Mouse (Mus musculus) yolk sac, embryonic 10.5 days (tissue): ENCODE measurements around the gene Rhag.

Experiments used
- DNase-seq: peaks from one replicate; pipeline ENCODE4 v3.0.0-alpha.2; 2017; ENCODE audit warnings: low spot score

The Rhag gene

DNA sequence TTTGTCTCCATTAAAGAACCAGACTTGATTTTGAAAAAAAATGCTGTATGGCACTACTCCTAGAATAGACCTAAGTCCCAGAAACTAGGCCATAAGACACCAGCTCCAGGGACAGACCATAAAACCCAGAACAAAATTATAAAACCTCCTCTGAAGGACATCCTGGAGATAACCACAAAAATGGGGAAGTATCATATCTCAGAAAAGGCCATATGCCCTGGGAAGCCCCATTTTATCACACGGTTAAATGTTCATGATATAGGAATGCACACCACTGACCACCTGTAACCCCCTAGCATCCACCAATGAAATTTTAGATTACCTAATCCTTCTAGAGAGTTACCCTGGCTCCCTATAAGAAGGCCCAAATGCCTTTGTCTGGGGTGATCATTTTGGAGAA lies 64.6 kb downstream of the Rhag start:
- DNase-seq, result no peak

DNA sequence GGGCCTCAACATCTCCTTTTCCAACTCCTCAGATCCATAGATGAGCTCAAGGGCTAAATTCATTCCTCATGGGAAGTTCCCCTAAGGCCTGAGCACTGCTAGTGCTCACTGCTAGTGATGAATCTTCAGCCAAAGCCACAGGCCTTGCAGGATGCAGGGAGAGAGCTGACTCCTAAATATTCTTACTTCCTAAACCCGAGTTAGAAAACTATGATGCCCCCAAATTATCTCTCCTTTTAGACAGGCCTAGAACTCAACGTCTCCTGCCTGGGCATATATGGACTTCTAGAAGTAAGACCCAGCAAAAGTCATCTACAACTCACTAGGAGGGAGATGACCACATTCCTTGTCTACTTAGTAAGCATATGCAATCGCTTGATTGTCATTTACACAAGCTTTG lies 66.8 kb downstream of the Rhag start:
- no peak for DNase-seq

DNA sequence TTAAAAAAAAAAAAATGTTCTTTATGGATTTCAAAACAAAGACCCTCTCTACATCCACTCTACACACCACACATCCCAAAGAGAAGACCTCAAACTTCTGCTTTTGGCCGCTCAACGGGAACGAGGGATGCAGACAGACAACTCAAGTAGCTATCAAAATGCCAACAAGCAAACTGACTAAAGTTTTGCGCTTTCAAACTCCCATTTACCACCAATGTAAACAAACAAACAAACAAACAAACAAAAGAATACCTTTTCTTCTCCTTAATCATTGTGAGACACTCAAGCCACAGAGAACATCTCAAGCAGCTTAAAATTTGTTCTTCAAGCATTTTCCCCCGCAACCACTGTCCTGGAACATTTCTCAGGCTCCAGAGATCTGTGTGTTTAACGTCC lies 68.6 kb downstream of the Rhag start:
- DNase-seq, result no peak

DNA sequence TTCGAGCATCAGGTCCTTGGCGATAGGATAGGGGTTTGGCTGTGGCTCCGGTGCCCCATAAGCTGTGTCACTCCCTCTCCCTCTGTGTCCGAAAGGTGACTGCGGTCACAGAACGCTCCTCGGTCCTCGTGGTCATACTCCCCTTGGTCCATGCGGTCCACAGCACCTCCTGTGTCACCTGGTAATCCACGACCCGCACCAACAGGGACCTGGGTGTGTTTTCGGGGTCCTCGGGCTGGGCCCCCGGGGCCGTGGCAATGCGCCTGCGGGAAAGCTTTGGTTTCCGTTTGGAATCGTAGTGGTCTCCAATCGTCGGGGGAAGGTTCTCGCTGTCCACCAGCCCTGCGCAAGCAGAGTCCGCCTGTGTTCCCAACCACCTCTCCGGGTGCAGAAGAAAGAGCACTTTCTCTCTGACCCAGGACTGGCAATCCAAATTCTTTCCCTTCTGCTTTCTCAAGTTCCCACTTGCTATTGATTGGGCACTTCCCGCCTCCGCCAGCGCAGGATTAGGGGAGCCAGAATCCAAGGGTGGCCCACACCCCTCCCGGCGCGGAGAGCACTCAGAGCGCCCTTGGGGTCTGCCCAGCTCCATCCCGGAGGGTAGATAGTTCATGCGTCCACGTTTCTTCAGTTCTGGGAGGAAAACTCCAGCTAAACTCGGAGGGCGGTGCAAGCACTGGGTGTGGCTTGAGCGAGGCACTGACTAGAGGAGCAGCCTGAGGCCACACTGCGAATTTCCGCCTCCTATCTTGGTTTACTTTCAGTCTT lies 69.2 kb downstream of the Rhag start, which contains the start of gene 9130008F23Rik:
Gene 9130008F23Rik (minus strand): TSS at position 636 of the 768 bp plus-strand sequence.
- peak; percentile 67 for DNase-seq

DNA sequence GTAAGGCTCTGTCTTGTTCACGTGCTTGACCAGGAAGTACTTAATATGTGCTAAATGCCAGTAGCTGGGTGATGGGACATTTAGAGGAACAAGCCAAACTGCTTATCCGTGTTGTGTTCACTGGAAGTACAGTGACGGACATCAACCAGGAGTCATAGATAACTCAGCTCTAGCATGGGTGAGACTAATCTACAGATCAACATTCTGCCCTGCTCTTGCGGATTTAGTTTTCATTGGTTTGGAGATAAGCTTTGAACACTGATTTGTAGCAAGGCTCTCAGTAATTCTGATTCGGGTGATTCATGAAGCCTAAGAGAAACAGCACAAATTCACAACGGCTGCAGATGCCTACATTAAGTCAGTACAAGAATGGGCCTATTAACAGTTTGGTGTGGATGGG lies 71.2 kb downstream of the Rhag start:
- no peak for DNase-seq

DNA sequence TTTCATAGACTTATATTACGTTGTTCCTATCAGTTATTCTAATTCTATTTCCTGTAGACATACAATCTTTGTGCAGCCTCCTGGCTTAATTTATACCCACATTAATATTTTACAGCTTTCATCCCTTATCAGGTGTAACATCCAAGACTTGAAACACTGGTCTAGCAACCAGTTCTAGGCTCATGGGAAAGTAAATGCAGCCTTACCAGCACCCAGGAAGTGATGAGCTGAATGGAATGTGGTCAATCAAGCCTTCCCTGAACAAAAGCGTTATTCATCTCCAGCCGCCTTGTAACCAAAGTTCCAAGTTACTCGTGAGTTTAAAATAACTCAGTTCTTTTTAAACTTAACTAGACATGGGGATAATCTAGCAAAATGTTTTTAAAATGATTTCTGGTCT lies 74.2 kb downstream of the Rhag start:
- DNase-seq, result no peak

DNA sequence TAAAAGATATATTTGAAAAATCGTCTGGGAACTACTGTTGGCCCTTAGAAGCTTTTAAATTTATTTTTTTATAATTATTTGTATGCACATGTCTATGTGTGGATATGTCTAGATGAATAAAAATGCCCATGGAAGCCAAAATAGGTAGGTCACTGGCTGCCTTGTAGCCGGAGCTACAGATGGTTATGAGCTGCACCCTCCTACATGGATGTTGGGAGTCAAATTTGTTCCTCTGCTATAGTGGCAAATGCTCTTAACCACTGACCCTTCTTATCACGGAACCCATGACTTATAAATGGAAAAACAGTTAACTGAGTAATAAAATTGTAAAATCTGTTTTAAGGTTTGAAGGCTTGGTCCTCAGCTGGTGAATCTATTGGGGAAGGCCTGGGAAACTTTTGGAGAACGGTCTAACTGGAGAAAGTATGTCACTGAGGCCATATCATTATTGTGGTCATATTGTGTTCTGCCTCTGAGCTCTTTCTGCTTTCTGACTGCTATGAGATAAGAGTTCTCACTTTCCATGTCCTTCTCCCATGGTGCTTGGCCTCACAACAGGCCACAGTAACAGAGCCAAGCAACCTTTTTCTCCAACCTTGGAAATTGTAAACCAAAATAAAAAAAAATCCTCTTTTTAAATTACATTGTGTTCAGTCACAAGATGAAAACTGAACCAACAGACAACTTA lies 77.1 kb downstream of the Rhag start:
- no peak for DNase-seq
